Mouse (Mus musculus): Measurements from ENCODE around the gene Dnah6.

Gene Dnah6

DNA sequence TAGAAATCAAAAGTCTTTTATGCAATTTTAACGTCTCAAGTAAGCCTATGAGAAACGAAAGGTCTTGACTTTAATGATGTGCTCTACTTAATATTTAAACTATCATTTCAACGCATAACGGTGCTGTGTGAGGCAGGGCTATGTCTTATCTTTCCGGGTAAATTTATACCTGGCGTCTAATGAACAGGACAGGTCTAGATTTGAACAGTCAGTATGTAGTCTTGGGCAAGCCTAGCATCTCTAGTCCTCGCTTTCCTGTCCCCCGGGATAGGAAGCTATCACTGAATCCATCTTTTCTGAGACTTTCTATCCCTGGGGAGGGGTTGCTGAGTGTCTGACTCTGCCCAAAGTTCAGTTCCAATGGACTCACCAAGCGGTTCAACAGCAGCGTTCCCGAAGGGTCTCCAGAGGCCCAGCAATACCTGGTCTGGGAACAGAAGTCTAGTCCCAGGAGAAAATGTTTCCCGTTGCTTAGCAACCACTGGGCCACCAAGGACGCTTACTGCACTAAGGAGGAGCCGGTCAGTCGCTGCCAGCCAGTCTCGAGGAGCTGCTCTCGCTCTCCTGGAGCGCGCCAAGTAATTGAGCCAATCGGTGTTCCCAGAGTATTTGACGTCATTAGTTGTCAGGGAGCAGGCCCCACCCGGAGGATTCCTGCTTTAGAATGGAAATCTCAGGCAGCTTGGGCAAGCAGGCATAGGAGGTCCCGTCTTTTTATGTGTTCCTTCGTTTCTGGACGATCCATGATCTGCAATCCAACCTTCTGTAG lies at the start of gene Dnah6:
TSS of gene Dnah6 (minus strand) at position 463 of the 769 bp plus-strand sequence.
- peak; percentile 91 for DNase-seq (ENCODE audit: low spot score)

DNA sequence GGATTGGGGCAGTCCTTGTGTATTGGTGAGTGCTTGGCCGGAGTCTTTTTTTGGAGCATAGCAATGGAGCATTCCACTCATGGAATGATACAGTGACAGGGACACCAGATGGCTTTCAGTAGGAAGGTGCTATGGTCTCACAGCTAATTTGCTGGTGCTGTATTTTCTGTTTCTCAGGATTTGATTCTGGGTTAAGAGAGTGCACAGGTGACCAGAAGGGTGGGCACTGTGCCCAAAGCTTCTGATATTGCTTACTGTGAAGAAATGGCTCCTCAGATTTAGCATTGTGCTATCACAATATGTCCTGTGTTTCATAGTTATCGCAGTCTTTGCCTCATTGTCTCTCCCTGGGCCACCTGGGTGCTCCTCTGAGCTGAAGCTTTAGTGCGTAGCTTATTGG lies 47.9 kb upstream of the Dnah6 start:
- DNase-seq (ENCODE audit: low spot score) = no peak

DNA sequence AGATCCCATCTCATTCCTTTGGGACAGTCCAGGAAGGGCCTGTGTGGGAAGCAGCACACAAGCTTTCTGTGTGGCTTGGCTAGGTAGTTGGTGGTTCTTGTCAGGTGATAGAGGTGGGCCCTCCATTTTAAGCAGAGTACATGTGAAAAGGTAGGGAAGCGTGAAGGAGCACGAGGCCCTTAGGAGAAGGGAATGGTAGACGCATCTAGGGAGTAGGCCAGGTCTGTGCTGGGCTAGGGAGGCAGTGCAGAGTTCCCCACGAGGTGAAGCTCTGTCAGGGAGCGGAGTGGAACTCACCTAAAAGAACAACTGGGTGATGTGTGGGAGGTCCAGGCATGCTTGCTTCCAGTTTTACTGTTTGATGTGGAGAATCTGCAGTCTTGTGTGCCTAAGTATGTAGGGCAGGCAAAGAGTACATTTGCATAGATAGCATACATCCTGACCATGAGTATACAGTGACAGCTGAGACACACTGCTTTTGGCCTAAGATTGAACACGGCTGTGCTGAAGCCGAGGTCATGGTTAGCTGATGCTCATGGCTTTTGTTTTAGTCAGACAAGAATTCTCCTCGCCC lies 46.4 kb upstream of the Dnah6 start:
- DNase-seq (ENCODE audit: low spot score) = no peak

DNA sequence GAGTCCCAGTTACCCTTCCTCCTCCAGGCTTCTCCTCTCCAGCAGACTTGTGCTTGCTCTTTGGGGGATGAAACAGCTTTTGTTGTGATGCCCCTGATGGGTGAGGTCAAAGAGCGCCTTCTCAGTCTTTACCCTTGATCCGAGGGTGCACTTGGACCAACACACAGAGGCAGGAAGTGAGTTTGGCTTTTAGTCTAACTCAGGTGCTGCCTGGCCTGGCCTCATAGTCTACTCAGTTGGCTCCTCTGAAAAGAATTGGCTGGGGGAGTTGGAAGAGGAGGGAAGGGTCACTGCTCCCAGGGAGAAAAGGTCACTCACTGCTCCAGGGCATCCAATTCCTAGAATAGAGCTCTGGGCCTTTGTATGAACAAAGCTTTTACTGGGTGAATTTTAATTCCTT lies 43.4 kb upstream of the Dnah6 start:
- DNase-seq (ENCODE audit: low spot score) = no peak

DNA sequence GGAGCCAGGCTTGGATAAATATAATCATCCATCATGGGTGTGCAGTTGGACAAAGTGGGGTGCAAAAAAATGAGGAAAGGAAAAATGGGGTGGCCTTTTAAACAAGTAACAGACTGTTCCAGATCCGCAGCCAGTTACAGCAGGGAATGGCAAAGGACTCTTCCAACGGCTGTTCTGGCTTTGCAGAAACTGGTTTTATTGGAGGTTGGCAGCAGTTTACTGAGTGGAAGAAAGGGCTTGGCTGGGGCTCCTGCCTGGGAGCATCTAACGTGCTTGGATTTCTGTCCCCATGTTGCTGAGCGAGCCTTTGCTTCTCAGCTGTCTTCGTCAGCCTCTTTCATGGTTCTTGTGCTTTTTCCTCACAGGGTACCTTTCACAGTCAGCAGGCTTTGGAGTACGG lies 38.7 kb upstream of the Dnah6 start:
- DNase-seq (ENCODE audit: low spot score) = no peak

DNA sequence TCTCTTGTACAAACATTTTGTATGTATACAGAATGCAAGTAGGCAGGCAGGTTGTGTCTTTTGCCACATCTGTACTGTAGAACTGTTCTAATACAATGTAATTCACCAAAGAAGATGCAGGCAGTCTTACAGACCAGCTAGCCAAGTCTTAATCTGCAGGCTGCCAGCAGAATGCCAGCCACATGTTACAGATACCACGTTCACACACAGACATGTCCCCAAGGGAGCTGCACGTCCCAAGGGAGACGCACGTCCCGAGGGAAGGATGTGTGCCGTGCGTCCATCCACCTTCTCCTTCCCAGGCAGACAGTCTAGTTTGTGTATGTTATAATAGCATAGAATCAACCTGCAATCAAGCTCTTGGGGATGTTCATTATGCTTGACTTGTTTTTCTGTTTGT lies 35.6 kb upstream of the Dnah6 start:
- DNase-seq (ENCODE audit: low spot score) = no peak

DNA sequence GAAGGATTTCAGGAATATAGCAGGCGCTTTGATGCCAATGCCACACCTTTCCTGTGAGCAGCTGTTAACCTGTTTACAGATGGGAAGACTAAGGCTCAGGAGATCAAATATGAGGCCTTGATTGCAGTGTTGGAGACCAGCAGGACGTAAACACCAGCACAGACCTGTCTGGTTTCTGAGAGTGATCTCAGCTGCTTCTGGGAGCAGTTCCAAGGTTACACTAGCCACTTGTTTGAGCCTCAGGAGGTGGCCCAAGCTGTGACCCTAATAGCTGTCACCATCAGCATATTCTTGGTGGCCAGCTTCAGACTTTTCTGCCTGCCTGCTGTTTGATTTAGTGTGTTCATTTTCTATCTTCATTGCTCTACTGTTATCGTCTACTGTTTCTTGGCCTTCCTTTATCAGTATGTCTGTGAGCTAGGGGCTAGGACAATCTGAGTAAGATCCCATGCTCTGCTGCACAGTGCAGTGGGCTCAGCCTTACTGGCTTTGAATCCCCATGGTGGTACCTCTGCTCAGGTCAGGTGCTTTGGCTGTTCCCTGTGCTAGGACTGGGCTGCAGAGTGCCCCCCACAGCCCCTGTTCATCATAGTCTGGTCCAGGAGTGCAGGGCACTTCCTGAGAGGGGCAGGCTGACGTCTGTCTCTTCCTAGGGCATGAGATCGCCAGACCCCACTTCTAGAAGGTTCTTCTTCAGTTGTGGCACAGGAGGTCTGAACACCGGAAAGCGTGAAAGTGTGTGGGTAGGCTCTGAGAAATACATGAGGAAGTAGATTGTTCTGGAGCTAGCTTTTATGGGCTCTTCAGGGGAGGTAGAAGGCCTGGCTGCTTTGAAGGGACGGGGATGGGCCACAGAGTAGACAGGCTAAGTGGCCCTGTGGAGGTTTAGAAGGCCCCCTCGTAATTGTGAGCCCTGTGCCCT lies 33.1 kb upstream of the Dnah6 start:
- DNase-seq (ENCODE audit: low spot score) = no peak

DNA sequence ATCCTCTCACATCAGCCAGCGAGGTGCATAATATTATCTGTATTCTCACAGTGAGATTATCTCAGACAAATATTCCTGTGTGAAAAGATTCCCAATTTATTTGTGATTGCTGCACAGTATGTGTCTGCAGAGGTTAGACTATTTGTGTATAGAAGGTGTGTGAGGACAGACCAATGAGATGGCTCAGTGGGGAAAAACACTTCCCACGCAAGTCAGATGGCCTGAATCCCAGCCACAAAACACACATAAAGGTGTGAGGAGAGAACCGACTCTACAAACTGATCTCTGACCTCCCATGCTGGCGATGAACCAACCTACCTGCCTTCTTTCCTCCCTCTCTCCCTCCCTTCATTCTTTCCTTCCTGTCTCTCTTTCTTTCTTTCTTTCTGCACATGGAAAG lies 32.1 kb upstream of the Dnah6 start:
- no peak for DNase-seq (ENCODE audit: low spot score)

DNA sequence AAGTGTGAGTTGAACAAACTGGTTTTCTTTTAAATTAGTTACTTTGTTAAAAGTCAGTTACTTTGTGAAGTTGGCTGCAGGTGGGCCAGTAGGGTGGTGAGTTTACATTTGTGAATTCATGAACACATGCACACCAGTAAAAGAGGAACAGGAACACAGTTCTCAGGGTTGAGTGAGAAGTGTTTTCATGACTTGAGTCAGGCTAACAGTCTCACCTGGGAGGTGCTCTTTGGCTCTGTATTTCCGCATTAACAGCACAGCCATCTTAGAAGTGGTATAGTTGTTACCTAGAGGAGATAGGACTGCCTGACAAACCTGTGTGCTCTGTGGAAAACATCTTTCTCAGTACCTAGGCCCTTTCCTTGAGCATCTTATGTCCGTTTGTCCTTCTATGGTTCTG lies 31.6 kb upstream of the Dnah6 start:
- no peak for DNase-seq (ENCODE audit: low spot score)

DNA sequence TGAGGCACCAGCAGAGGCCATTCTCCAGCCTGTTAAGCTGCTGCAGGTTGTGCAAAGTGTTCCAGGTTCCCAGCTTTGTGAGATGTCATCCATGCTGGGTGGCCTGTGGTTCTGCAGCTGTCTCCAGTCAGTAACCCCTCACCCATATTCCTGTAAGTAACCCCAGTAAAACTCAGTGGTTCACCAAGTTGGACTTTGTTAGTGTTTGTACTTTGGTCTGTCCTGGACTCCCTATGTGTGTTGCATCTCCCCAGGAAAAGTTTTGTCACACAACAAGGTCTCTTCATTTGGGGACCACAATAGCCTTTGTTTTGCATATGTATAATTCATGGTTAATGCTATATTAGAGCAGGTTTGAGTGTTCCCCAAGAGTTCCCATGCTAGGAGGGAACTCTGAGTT lies 30.9 kb upstream of the Dnah6 start:
- DNase-seq (ENCODE audit: low spot score) = no peak

DNA sequence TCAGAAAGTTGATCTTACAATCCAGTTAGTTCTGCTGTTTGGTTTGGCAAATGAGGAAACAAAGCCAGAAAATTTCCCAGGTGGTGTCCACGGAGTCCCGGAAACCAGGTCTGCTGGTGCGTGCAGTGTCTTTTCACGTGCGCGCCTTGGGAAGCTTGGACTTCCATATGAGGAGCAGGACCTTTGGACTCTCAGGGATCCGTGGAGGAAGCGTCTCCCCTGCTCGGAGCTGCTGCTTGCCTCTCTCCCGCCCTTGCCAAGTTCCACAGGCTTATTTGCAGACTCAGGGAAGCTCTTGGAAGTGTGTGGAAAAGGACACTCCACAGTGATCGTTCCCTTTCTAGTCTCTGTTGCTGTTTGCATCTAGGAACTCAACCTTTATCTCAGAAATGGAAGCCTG lies 29.9 kb upstream of the Dnah6 start:
- DNase-seq (ENCODE audit: low spot score) = no peak

DNA sequence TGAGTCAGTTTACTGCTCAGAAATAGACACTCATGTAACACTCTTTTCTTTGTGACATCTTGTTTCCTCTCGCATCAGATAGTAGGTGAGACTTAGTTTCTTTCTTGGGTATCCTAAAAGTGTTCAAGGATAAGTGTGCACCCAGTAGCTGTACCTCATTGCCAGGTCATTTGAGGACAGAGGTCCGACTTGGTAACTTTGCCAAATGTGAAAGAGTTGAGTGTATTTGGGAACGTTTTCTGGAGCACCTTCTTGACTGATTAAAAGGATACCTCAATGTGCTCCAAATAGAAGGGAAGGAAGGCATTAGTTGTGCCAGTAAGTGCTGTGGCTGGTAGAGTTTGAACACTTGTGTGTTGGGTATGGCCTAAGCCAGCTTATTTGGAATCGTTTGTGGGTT lies 28.4 kb upstream of the Dnah6 start:
- no peak for DNase-seq (ENCODE audit: low spot score)

DNA sequence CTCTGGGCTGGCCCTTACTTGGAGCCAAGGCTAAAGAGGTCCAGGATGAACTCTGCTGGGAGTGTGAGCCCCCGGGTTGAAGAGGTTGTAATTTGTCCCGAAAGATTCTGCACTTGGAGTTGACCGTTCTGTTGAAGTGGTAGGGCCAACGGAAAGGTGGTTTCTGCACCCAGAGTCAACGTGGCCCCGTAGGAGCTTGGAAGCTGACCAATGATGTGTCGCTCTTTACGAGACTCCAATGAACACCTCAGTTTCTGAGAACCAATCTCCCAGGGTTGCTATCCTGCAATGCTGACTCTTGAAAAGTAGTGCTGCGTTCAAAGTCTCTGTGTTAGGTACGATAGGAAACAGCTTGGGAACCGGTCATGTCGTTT lies 27.6 kb upstream of the Dnah6 start:
- DNase-seq (ENCODE audit: low spot score) = no peak

DNA sequence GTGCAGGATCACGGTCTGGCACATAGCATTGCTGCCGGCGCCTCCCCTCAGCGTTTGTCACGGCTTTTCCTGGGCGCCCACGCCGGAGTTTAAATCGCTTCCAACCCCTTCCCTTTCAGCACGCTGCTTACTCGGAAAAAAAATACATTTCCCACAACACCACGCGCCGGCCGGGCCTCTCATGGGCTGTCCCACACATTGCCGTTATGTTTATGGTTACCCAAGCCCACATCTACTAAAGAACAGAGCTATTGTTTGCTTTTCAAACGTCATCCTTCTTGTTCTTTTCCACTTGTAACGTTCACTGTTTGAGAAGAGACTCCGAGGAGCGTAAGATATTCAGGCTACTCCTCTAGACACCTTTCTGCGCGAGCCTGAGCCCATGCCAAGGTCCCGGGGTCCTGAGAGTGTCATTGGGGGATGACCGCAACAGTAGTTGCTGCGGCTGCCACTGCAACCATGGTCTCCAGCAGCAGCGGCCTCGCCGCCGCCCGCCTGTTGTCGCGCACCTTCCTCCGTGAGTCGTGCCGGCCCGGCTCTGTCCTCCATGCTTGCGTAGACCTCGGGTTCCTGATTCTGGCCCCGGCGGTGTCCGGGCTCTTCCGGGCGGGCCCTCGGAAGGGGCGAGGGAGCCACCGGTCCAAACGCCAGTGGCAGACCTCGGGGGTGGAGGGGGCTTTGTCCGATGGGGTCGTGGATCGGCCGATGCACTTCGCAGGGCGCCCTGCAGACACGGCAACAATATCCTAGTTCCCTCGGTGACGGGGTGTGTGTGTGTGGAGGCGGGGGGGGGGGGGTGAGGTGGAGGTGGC lies 27.0 kb upstream of the Dnah6 start, which contains the start of gene Suclg1:
TSS of gene Suclg1 (plus strand) at position 146 of the 812 bp plus-strand sequence.
- DNase-seq (ENCODE audit: low spot score) = peak; percentile 87

DNA sequence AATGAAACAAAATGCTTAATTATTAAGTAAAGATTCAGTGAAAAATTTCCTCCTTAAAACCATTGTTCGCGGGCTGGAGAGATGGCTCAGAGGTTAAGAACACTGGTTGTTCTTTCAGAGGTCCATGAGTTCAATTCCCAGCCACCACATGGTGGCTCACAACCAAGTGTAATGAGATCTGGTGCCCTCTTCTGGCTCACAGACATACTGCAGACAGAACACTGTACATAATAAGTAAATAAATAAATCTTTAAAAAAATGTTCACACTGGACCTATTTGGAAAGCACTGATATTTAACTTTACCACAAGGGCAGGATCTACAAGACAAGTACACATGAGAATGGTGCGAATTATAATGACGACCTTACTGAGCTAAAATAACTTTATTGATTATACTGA lies 26.0 kb upstream of the Dnah6 start:
- DNase-seq (ENCODE audit: low spot score) = no peak

DNA sequence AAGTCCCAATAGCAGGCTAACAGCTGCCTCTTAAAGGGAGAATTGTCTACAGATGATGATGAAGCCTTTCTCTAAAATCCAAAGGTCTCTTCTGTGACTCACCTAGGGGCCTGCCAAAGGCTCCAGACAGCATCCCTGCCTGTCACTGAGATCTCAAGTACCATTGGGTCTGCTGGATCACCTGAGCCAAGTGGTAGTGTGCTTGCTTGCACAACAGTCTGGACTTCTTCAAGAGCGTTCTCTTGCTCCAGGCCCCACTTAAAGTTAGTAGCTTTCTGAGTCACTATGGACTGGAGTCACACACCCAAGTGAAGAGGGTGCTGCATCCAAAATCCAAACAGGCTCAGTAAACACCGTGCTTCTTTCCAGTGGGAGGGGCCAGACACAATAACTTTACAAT lies 25.4 kb upstream of the Dnah6 start:
- no peak for DNase-seq (ENCODE audit: low spot score)

DNA sequence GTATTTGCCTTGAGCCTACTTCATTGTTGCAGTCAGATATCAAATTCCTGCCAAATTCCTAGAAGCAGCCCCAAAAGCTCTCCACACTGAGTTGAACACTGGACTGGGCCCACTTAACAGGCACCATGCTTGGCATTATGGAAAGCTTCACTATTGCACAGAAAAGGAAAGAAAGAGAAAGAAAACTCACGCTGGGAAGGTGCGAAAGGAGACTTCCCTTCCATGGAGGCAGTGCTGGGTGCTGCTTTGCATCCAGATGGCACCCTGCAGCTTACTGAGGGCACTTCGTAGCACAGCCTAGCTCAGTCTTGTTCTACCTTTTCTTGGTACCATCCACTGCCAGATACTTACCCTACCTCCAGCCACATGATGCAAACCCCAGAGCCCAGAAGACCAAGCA lies 14.2 kb upstream of the Dnah6 start:
- no peak for DNase-seq (ENCODE audit: low spot score)

DNA sequence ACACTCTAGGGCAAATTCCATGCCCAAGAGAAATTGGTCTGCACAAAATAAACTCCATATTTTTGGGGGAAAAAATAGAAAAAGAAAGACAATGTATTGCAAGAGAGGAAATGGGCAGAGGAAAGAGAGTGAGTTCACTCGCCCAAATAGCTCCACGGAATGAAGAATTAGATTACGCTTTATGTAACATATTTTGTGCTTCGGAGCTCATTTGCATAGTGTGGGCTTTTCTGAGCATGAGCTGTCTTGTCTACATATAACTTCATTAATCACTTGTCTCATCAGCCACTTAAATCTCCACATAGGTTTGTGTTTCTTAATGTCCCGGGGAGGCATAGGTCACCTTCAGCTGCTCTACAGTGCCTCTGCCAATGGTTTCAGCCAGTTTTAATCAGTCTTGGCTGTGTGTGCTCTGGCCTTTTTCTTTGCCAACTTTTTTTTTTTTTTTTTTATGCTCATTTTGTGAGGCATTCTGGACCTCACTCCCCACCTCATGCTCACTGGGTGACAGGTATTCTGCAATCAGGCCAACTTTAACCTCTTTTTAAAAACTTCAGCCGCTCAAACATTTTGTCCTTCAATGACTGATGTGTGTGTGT lies 12.9 kb upstream of the Dnah6 start:
- no peak for DNase-seq (ENCODE audit: low spot score)

DNA sequence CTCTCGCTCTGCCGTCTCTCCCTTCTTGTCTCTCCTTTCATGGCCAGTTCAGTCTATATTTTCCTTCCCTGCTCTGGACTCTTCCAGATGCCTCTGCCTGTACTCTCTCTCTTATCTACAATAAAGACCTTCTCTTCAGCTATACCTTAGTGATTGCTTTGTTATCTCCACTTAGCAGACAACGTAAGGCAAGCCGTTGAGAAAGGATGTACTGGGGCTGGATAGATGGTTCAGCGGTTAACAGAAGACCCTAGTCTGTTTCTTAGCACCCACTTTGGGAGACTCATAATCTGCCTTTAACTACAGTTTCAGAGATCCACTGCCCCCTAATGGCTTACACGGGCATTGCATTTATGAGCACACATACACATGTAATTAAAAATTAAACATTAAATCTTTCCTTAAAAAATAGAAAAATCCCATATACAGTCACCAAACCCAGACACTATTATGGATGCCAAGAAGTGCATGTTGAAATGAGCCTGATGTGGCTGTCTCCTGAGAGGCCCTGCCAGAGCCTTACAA lies 11.8 kb upstream of the Dnah6 start:
- no peak for DNase-seq (ENCODE audit: low spot score)

DNA sequence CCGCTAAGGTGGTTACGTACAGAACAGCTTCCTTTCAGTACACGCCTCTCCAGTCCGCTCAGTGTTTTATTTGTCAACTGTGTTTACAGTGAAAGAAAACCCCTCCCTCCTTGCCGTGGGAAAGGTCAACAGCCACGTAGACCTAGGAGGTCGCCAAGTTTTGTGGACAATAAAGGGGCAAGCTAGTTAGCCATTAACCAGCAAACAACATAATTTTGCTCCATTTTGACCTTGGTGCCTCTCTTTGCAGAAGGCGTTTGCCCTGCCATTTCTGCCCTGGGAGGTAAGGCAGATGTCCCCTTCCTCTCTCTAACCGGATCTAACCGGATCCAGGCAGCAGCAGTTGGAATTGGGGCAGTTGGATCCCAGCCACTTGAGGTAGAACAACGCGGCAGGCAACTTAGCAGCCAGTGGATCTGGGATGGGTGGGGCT lies 10.7 kb upstream of the Dnah6 start:
- no peak for DNase-seq (ENCODE audit: low spot score)

DNA sequence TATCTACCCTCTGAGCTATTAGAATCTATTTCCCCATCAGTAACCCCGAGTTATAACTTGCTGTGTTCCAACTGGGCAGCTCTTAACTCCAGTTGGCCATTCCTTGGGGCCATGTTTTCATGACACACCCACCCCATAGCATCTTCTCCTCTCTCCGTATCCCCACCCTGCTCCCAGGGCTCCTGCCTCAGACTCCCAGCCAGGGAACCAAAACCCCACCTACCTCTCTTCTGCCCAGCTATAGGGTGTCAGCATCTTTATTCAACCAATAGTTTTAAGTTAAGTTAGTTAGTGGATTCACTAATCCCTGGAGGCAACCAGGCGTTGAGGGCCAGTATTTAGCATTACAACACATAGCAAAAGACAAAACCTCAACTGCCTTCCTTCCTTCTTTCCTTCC lies 7.4 kb upstream of the Dnah6 start:
- DNase-seq (ENCODE audit: low spot score) = no peak
